Mouse (Mus musculus) yolk sac, embryonic 10.5 days (tissue): ENCODE measurements around the gene A1bg.

ENCODE experiments used
- DNase-seq: peaks from one replicate; pipeline ENCODE4 v3.0.0-alpha.2; 2017; ENCODE audit warnings: low spot score

Gene A1bg

GRCm38 (mm10) chr15:60922912-60923311 lies at the start of gene A1bg:
Gene A1bg (minus strand): TSS chr15:60923012.
- DNase-seq: no peak

- no peak for DNase-seq
Observed at GRCm38 (mm10) chr15:60968549-60968861, 45.7 kb upstream of the A1bg start.

- no peak for DNase-seq
Observed at GRCm38 (mm10) chr15:60967841-60968548, 45.2 kb upstream of the A1bg start.

- DNase-seq: peak; percentile 21
Observed at GRCm38 (mm10) chr15:60925686-60926085, 2.9 kb upstream of the A1bg start.

GRCm38 (mm10) chr15:60903763-60904697 lies 18.8 kb downstream of the A1bg start:
- DNase-seq: no peak

GRCm38 (mm10) chr15:60898187-60898965 lies 24.4 kb downstream of the A1bg start:
- DNase-seq: no peak

GRCm38 (mm10) chr15:60896040-60896439 lies 26.8 kb downstream of the A1bg start:
- DNase-seq: no peak

- peak; percentile 1 for DNase-seq
Observed at GRCm38 (mm10) chr15:60892976-60893463, 29.8 kb downstream of the A1bg start.

GRCm38 (mm10) chr15:60888724-60889123 lies 34.1 kb downstream of the A1bg start:
- no peak for DNase-seq

- DNase-seq: no peak
Observed at GRCm38 (mm10) chr15:60875721-60876120, 47.1 kb downstream of the A1bg start.

GRCm38 (mm10) chr15:60862417-60862816 lies 60.4 kb downstream of the A1bg start:
- DNase-seq: no peak

GRCm38 (mm10) chr15:60855112-60855511 lies 67.7 kb downstream of the A1bg start:
- DNase-seq: no peak

- no peak for DNase-seq
Observed at GRCm38 (mm10) chr15:60854151-60854550, 68.7 kb downstream of the A1bg start.

GRCm38 (mm10) chr15:60853231-60853999 lies 69.4 kb downstream of the A1bg start, which contains the start of gene Fam84b:
Gene Fam84b (minus strand): TSS chr15:60853778.
- DNase-seq: peak; percentile 58

- no peak for DNase-seq
Observed at GRCm38 (mm10) chr15:60848630-60849029, 74.2 kb downstream of the A1bg start.
